ENCODE assay signal across 21 mouse cellular contexts in the genomic region with DNA sequence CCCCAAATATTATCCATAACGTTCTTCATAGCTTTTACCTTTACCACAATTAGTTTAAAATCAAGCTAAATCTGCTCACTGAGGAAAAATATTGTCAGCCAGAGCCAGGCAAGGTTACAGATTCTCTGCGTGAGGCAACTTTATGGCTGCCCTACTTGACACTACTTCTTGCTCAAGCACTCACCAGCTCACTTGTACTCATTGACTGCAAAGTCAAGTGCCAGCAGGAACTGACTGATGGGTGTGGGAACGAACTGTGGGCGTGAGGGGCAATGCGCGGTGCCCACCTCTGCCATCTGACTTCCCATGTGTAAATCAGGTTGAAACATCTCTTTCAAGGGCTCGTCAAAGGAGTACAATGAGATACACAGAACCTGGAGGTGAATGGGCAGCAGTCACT. TPM values are rescaled to one million over a fixed set of nuclear protein-coding genes. Genes with fewer than 3 reads are reported as not detected.
DNase-seq lines count a peak whose midpoint lies in the region; ATAC-seq and TF ChIP-seq lines count a peak whose summit lies in the region.
"Had no signal": no experiment of that assay in that cellular context is flagged by ENCODE, and none has a peak within 500 bp of the region (broad histone marks: within the 10 kb centered on the region; RNA-seq: fewer than 3 reads in every experiment).

No protein-coding gene starts in this region.

- no peak for TF ChIP-seq CTCF in lung, postnatal 0 days (IDR thresholded peaks at IDR 0.05)

- no peak overlapping the region for H3K27ac ChIP-seq in embryonic facial prominence, embryonic 13.5 days
- no peak overlapping the region for H3K27ac ChIP-seq in embryonic facial prominence, embryonic 10.5 days (replicated peaks)
- H3K27ac ChIP-seq in limb, embryonic 12.5 days: peak overlapping the region; percentile 35; the same call in 1 of the 2 replicates
- H3K27ac ChIP-seq in limb, embryonic 10.5 days: no peak overlapping the region
- H3K27ac ChIP-seq in lung, postnatal 0 days (ENCODE audit: low read length): no peak overlapping the region
- H3K27ac ChIP-seq: hindbrain, embryonic 15.5 days; macrophage; midbrain, embryonic 12.5 days; neural tube, embryonic 12.5 days had no signal

- no peaks in the 10 kb centered on the region for H3K27me3 ChIP-seq in embryonic facial prominence, embryonic 13.5 days
- H3K27me3 ChIP-seq in embryonic facial prominence, embryonic 10.5 days (replicated peaks; ENCODE audit: low read depth, poor library complexity, severe bottlenecking): no peaks in the 10 kb centered on the region
- no peaks in the 10 kb centered on the region for H3K27me3 ChIP-seq in limb, embryonic 12.5 days
- no peaks in the 10 kb centered on the region for H3K27me3 ChIP-seq in limb, embryonic 10.5 days (ENCODE audit: low read depth, poor library complexity, severe bottlenecking)
- H3K27me3 ChIP-seq in lung, postnatal 0 days (replicated peaks; ENCODE audit: insufficient read depth, low read length): no peaks in the 10 kb centered on the region
- H3K27me3 ChIP-seq: CH12.LX; hindbrain, embryonic 15.5 days; midbrain, embryonic 12.5 days; neural tube, embryonic 12.5 days had no signal

- no peaks in the 10 kb centered on the region for H3K9me3 ChIP-seq in embryonic facial prominence, embryonic 13.5 days
- no peaks in the 10 kb centered on the region for H3K9me3 ChIP-seq in embryonic facial prominence, embryonic 10.5 days
- no peaks in the 10 kb centered on the region for H3K9me3 ChIP-seq in limb, embryonic 12.5 days
- H3K9me3 ChIP-seq in limb, embryonic 10.5 days (replicated peaks): no peaks in the 10 kb centered on the region
- H3K9me3 ChIP-seq in lung, postnatal 0 days (ENCODE audit: low read length): no peaks in the 10 kb centered on the region
- H3K9me3 ChIP-seq: hindbrain, embryonic 15.5 days; midbrain, embryonic 12.5 days; neural tube, embryonic 12.5 days had no signal

- DNase-seq in embryonic facial prominence, embryonic 10.5 days (ENCODE audit: low spot score): no peak
- no peak for DNase-seq in limb, embryonic 10.5 days (ENCODE audit: low spot score)
- DNase-seq in lung, postnatal 0 days (ENCODE audit: low spot score): peak; percentile 79
- no peak for DNase-seq in frontal cortex, adult 2 months (ENCODE audit: extremely low spot score in 1 of 2, low spot score in 1 of 2)
- DNase-seq: cerebellum, adult 2 months; forebrain, postnatal 0 days; gastrocnemius, postnatal 10 days; heart, adult 18-20 months; heart, postnatal 4 days; thymus, postnatal 14 days had no signal

- 0 out of 2 replicates have a peak overlapping the region, but pooled peaks have one; percentile 40 for H3K9ac ChIP-seq in embryonic facial prominence, embryonic 13.5 days
- 0 out of 2 replicates have a peak overlapping the region, but pooled peaks have one; percentile 8 for H3K9ac ChIP-seq in limb, embryonic 12.5 days (replicated peaks)
- no peak overlapping the region for H3K9ac ChIP-seq in lung, postnatal 0 days (replicated peaks; ENCODE audit: low read depth)
- H3K9ac ChIP-seq: forebrain, postnatal 0 days; hindbrain, embryonic 15.5 days; midbrain, embryonic 12.5 days; neural tube, embryonic 12.5 days had no signal

- peaks cover 50% of the 10 kb centered on the region for H3K36me3 ChIP-seq in embryonic facial prominence, embryonic 13.5 days
- H3K36me3 ChIP-seq in embryonic facial prominence, embryonic 10.5 days (replicated peaks): peaks cover 56% of the 10 kb centered on the region
- H3K36me3 ChIP-seq in limb, embryonic 12.5 days: peaks cover 48% of the 10 kb centered on the region
- H3K36me3 ChIP-seq in limb, embryonic 10.5 days: peaks cover 47% of the 10 kb centered on the region
- H3K36me3 ChIP-seq in lung, postnatal 0 days (ENCODE audit: insufficient read depth, low read length): peaks cover 15% of the 10 kb centered on the region

- no peak for ATAC-seq in embryonic facial prominence, embryonic 13.5 days (ENCODE audit: insufficient number of reproducible peaks, insufficient read depth, low FRiP score, low TSS enrichment, low read depth)
- no peak for ATAC-seq in limb, embryonic 12.5 days (ENCODE audit: insufficient number of reproducible peaks, insufficient read depth, low FRiP score, low TSS enrichment, low read depth)
- ATAC-seq in lung, postnatal 0 days: no peak
- no peak for ATAC-seq in frontal cortex, adult (ENCODE audit: low TSS enrichment)
- ATAC-seq: forebrain, postnatal 0 days; intestine, embryonic 16.5 days had no signal

- no peak overlapping the region for H3K4me3 ChIP-seq in embryonic facial prominence, embryonic 13.5 days
- no peak overlapping the region for H3K4me3 ChIP-seq in embryonic facial prominence, embryonic 10.5 days
- H3K4me3 ChIP-seq in limb, embryonic 12.5 days (replicated peaks): no peak overlapping the region
- H3K4me3 ChIP-seq in limb, embryonic 10.5 days: no peak overlapping the region
- H3K4me3 ChIP-seq in lung, postnatal 0 days (ENCODE audit: low read depth, low read length): no peak overlapping the region
- H3K4me3 ChIP-seq: hindbrain, embryonic 15.5 days; midbrain, embryonic 12.5 days; neural tube, embryonic 12.5 days had no signal

- no peak for TF ChIP-seq EP300 in lung, postnatal 0 days (IDR thresholded peaks at IDR 0.05)

- peaks cover 7% of the 10 kb centered on the region for H3K4me1 ChIP-seq in embryonic facial prominence, embryonic 13.5 days
- peaks cover 12% of the 10 kb centered on the region for H3K4me1 ChIP-seq in embryonic facial prominence, embryonic 10.5 days
- peaks cover 8% of the 10 kb centered on the region for H3K4me1 ChIP-seq in limb, embryonic 12.5 days (replicated peaks)
- H3K4me1 ChIP-seq in limb, embryonic 10.5 days: peaks cover 24% of the 10 kb centered on the region
- peaks cover 6% of the 10 kb centered on the region for H3K4me1 ChIP-seq in lung, postnatal 0 days (ENCODE audit: insufficient read depth, low read depth, low read length)

- WGBS in embryonic facial prominence, embryonic 13.5 days: 91% methylated on average over 7 of the region's 7 CpGs
- 93% methylated on average over 7 of the region's 7 CpGs for WGBS in embryonic facial prominence, embryonic 10.5 days
- WGBS in limb, embryonic 12.5 days: 87% methylated on average over 7 of the region's 7 CpGs
- 93% methylated on average over 7 of the region's 7 CpGs for WGBS in limb, embryonic 10.5 days
- WGBS in lung, postnatal 0 days: 70% methylated on average over 7 of the region's 7 CpGs

- H3K4me2 ChIP-seq in embryonic facial prominence, embryonic 13.5 days: no peak overlapping the region
- no peak overlapping the region for H3K4me2 ChIP-seq in limb, embryonic 12.5 days
- H3K4me2 ChIP-seq in lung, postnatal 0 days (replicated peaks; ENCODE audit: low read depth, low read length): no peak overlapping the region
- H3K4me2 ChIP-seq: hindbrain, embryonic 15.5 days; liver, embryonic 11.5 days; midbrain, embryonic 12.5 days; neural tube, embryonic 12.5 days had no signal

RNA-seq across cellular contexts. Expression of a gene that starts 3.3 kb away (rescaled TPM):
- polyA plus RNA-seq in embryonic facial prominence, embryonic 13.5 days (2015; fragmentation: Nextera tagmentation; extraction: Ambion mirVana): 3.8 and 4.2 TPM in 2 replicates
- 4.0 and 4.8 TPM in 2 replicates for polyA plus RNA-seq in embryonic facial prominence, embryonic 10.5 days (2016; fragmentation: Nextera tagmentation; extraction: Ambion mirVana)
- 3.4 and 4.0 TPM in 2 replicates for polyA plus RNA-seq in limb, embryonic 12.5 days (2016; fragmentation: Nextera tagmentation; extraction: Ambion mirVana)
- 3.7 and 4.6 TPM in 2 replicates for polyA plus RNA-seq in limb, embryonic 10.5 days (2016; fragmentation: Nextera tagmentation; extraction: Ambion mirVana)
- 3.3 and 3.7 TPM in 2 replicates for polyA plus RNA-seq in lung, postnatal 0 days (2015; fragmentation: Nextera tagmentation; extraction: Ambion mirVana)
- polyA plus RNA-seq in frontal cortex, adult 2 months (2012; rRNA removed): 29.9 and 30.8 TPM in 2 replicates

RNA-seq across cellular contexts. Expression of a gene that starts 6.0 kb away (rescaled TPM):
- polyA plus RNA-seq in embryonic facial prominence, embryonic 13.5 days (2015; fragmentation: Nextera tagmentation; extraction: Ambion mirVana): 14.2 and 15.1 TPM in 2 replicates
- polyA plus RNA-seq in embryonic facial prominence, embryonic 10.5 days (2016; fragmentation: Nextera tagmentation; extraction: Ambion mirVana): 21.2 and 23.1 TPM in 2 replicates
- 18.7 and 22.6 TPM in 2 replicates for polyA plus RNA-seq in limb, embryonic 12.5 days (2016; fragmentation: Nextera tagmentation; extraction: Ambion mirVana)
- 24.0 and 24.2 TPM in 2 replicates for polyA plus RNA-seq in limb, embryonic 10.5 days (2016; fragmentation: Nextera tagmentation; extraction: Ambion mirVana)
- polyA plus RNA-seq in lung, postnatal 0 days (2015; fragmentation: Nextera tagmentation; extraction: Ambion mirVana): 19.2 and 20.2 TPM in 2 replicates
- polyA plus RNA-seq in frontal cortex, adult 2 months (2012; rRNA removed): 21.5 and 22.5 TPM in 2 replicates

RNA-seq across cellular contexts. Expression of a gene that starts 38.5 kb away (rescaled TPM):
- polyA plus RNA-seq in embryonic facial prominence, embryonic 13.5 days (2015; fragmentation: Nextera tagmentation; extraction: Ambion mirVana): 0.25 TPM in 1 of 2 replicates, not detected in the other
- not detected in 2 replicates for polyA plus RNA-seq in embryonic facial prominence, embryonic 10.5 days (2016; fragmentation: Nextera tagmentation; extraction: Ambion mirVana)
- polyA plus RNA-seq in limb, embryonic 12.5 days (2016; fragmentation: Nextera tagmentation; extraction: Ambion mirVana): not detected in 2 replicates
- polyA plus RNA-seq in limb, embryonic 10.5 days (2016; fragmentation: Nextera tagmentation; extraction: Ambion mirVana): not detected in 2 replicates
- not detected in 2 replicates for polyA plus RNA-seq in lung, postnatal 0 days (2015; fragmentation: Nextera tagmentation; extraction: Ambion mirVana)
- 0.18 and 0.42 TPM in 2 replicates for polyA plus RNA-seq in frontal cortex, adult 2 months (2012; rRNA removed)
- polyA plus RNA-seq: heart, embryonic 14.5 days; liver, embryonic 11.5 days; macrophage; midbrain, embryonic 12.5 days; neural tube, embryonic 12.5 days had no signal

RNA-seq across cellular contexts. Expression of a gene that starts 41.0 kb away (rescaled TPM):
- polyA plus RNA-seq in embryonic facial prominence, embryonic 13.5 days (2015; fragmentation: Nextera tagmentation; extraction: Ambion mirVana): 0.30 TPM in 1 of 2 replicates, not detected in the other
- polyA plus RNA-seq in embryonic facial prominence, embryonic 10.5 days (2016; fragmentation: Nextera tagmentation; extraction: Ambion mirVana): not detected in 2 replicates
- not detected in 2 replicates for polyA plus RNA-seq in limb, embryonic 12.5 days (2016; fragmentation: Nextera tagmentation; extraction: Ambion mirVana)
- not detected in 2 replicates for polyA plus RNA-seq in limb, embryonic 10.5 days (2016; fragmentation: Nextera tagmentation; extraction: Ambion mirVana)
- polyA plus RNA-seq in lung, postnatal 0 days (2015; fragmentation: Nextera tagmentation; extraction: Ambion mirVana): 0.25 and 0.27 TPM in 2 replicates
- 0.40 and 1.1 TPM in 2 replicates for polyA plus RNA-seq in frontal cortex, adult 2 months (2012; rRNA removed)
- polyA plus RNA-seq: forebrain, postnatal 0 days; macrophage; midbrain, embryonic 12.5 days; neural tube, embryonic 12.5 days had no signal

RNA-seq across cellular contexts. Expression of a gene that starts 58.7 kb away (rescaled TPM):
- not detected in 2 replicates for polyA plus RNA-seq in embryonic facial prominence, embryonic 13.5 days (2015; fragmentation: Nextera tagmentation; extraction: Ambion mirVana)
- not detected in 2 replicates for polyA plus RNA-seq in embryonic facial prominence, embryonic 10.5 days (2016; fragmentation: Nextera tagmentation; extraction: Ambion mirVana)
- polyA plus RNA-seq in limb, embryonic 12.5 days (2016; fragmentation: Nextera tagmentation; extraction: Ambion mirVana): not detected in 2 replicates
- not detected in 2 replicates for polyA plus RNA-seq in limb, embryonic 10.5 days (2016; fragmentation: Nextera tagmentation; extraction: Ambion mirVana)
- not detected in 2 replicates for polyA plus RNA-seq in lung, postnatal 0 days (2015; fragmentation: Nextera tagmentation; extraction: Ambion mirVana)
- polyA plus RNA-seq in frontal cortex, adult 2 months (2012; rRNA removed): not detected in 2 replicates
- polyA plus RNA-seq: cerebellum, adult 2 months; forebrain, postnatal 0 days; heart, embryonic 14.5 days; hindbrain, embryonic 15.5 days; liver, embryonic 11.5 days; macrophage; midbrain, embryonic 12.5 days; neural tube, embryonic 12.5 days had no signal
